Mouse (Mus musculus): ENCODE results near the gene Trim2.

Trim2 gene

GRCm38 (mm10) chr3:84306777-84307176, at the start of gene Trim2:
Gene Trim2, minus strand, starts transcription at chr3:84306877.
- DNase-seq (ENCODE audit: low spot score): no peak

GRCm38 (mm10) chr3:84355930-84356689, 49.4 kb upstream of the Trim2 start:
- peak; percentile 59 for DNase-seq (ENCODE audit: low spot score)

- peak; percentile 90 for DNase-seq (ENCODE audit: low spot score)
Observed at GRCm38 (mm10) chr3:84352353-84353034, 45.8 kb upstream of the Trim2 start.

GRCm38 (mm10) chr3:84350311-84350710, 43.6 kb upstream of the Trim2 start:
- no peak for DNase-seq (ENCODE audit: low spot score)

- DNase-seq (ENCODE audit: low spot score): no peak
Observed at GRCm38 (mm10) chr3:84349771-84350170, 43.1 kb upstream of the Trim2 start.

GRCm38 (mm10) chr3:84347426-84347825, 40.7 kb upstream of the Trim2 start:
- DNase-seq (ENCODE audit: low spot score): peak; percentile 35

GRCm38 (mm10) chr3:84346456-84347150, 39.9 kb upstream of the Trim2 start:
- DNase-seq (ENCODE audit: low spot score): peak; percentile 77

- DNase-seq (ENCODE audit: low spot score): no peak
Observed at GRCm38 (mm10) chr3:84345646-84345980, 38.9 kb upstream of the Trim2 start.

GRCm38 (mm10) chr3:84344725-84345645, 38.3 kb upstream of the Trim2 start:
- peak; percentile 94 for DNase-seq (ENCODE audit: low spot score)

- no peak for DNase-seq (ENCODE audit: low spot score)
Observed at GRCm38 (mm10) chr3:84343101-84343500, 36.4 kb upstream of the Trim2 start.

GRCm38 (mm10) chr3:84341811-84342210, 35.1 kb upstream of the Trim2 start:
- DNase-seq (ENCODE audit: low spot score): no peak

GRCm38 (mm10) chr3:84337585-84337984, 30.9 kb upstream of the Trim2 start:
- no peak for DNase-seq (ENCODE audit: low spot score)

- no peak for DNase-seq (ENCODE audit: low spot score)
Observed at GRCm38 (mm10) chr3:84336342-84336741, 29.7 kb upstream of the Trim2 start.

GRCm38 (mm10) chr3:84335421-84336073, 28.9 kb upstream of the Trim2 start:
- no peak for DNase-seq (ENCODE audit: low spot score)

GRCm38 (mm10) chr3:84334771-84335420, 28.2 kb upstream of the Trim2 start:
- DNase-seq (ENCODE audit: low spot score): no peak

GRCm38 (mm10) chr3:84333400-84334349, 27.0 kb upstream of the Trim2 start:
- peak; percentile 80 for DNase-seq (ENCODE audit: low spot score)

- no peak for DNase-seq (ENCODE audit: low spot score)
Observed at GRCm38 (mm10) chr3:84330210-84330609, 23.5 kb upstream of the Trim2 start.

- DNase-seq (ENCODE audit: low spot score): no peak
Observed at GRCm38 (mm10) chr3:84324967-84325441, 18.3 kb upstream of the Trim2 start.

GRCm38 (mm10) chr3:84324478-84324877, 17.8 kb upstream of the Trim2 start:
- peak; percentile 53 for DNase-seq (ENCODE audit: low spot score)

GRCm38 (mm10) chr3:84324000-84324399, 17.3 kb upstream of the Trim2 start:
- no peak for DNase-seq (ENCODE audit: low spot score)

All from embryo, embryonic 10.5 days (tissue).